Mouse (Mus musculus) lung, adult 2 months (tissue): ENCODE measurements around the gene Slc16a5.

ENCODE experiments used
- CTCF ChIP-seq: fragments of 200-500 bp; IDR thresholded peaks from 2 replicates; pipeline ENCODE4 v1.5.1; 2011; ENCODE audit warnings: mild to moderate bottlenecking, low read length, control low read depth; ENCODE audit not compliant: insufficient read depth
- POLR2A ChIP-seq: fragments of 200-500 bp; IDR thresholded peaks from 2 replicates; pipeline ENCODE4 v1.6.1; 2011; ENCODE audit warnings: low read depth, mild to moderate bottlenecking, control low read depth, low read length, borderline replicate concordance; ENCODE audit errors: extremely low read depth

- TF ChIP-seq CTCF (no peak), POLR2A (no peak)
These were observed 6.7 kb upstream of the Slc16a5 start for GRCm38 (mm10) chr11:115455619-115456018.
